8 mouse cellular contexts compared by ENCODE assay signal in the genomic region with DNA sequence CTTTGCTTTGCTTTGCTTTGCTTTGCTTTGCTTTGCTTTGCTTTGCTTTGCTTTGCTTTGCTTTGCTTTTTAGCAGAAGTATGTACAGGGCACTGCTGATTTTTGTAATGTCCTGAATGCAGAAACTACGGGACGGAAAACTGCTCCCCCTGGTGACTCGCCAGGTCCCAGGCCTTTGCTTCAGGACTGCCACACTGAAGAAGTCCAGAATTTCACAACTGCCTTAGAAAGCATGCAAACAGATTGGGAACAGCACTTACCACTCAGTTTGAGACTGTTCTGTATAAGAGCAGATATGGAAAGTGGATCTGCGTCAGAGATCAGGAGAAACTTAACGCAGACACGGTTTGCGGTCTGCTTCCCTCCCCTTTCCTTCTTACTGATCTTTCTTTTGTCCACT.
DNase-seq lines count a peak whose midpoint lies in the region; ATAC-seq and TF ChIP-seq lines count a peak whose summit lies in the region.

No protein-coding gene starts in this region.

- peak overlapping the region; percentile 38 for H3K4me2 ChIP-seq in forebrain, embryonic 12.5 days
- no peak overlapping the region for H3K4me2 ChIP-seq in lung, embryonic 14.5 days

- TF ChIP-seq CTCF in lung, embryonic 14.5 days (IDR thresholded peaks at IDR 0.05; ENCODE audit: low read depth) = peak; percentile 72

- peaks cover 19% of the 10 kb centered on the region; the same call in 1 of the 2 replicates for H3K27me3 ChIP-seq in forebrain, embryonic 12.5 days
- H3K27me3 ChIP-seq in lung, embryonic 14.5 days (ENCODE audit: insufficient read depth, low read length) = no peaks in the 10 kb centered on the region

- WGBS in forebrain, embryonic 12.5 days = 1% methylated on average over 7 of the region's 7 CpGs
- 17% methylated on average over 7 of the region's 7 CpGs for WGBS in lung, embryonic 14.5 days

- H3K4me3 ChIP-seq in brown adipose tissue, adult 24 weeks (ENCODE audit: insufficient read depth, low read depth, low read length) = no peak overlapping the region
- no peak overlapping the region for H3K4me3 ChIP-seq in forebrain, embryonic 12.5 days (replicated peaks)
- H3K4me3 ChIP-seq in lung, embryonic 14.5 days (ENCODE audit: low read depth, low read length) = no peak overlapping the region

- ATAC-seq in forebrain, embryonic 12.5 days (ENCODE audit: low FRiP score) = peak; percentile 36; the same call in 1 of the 2 replicates
- peak; percentile 69 for ATAC-seq in lung, embryonic 14.5 days (ENCODE audit: insufficient read depth)
- ATAC-seq in monocyte, adult 5-6 weeks (replicated peaks; ENCODE audit: insufficient number of reproducible peaks, low FRiP score, low TSS enrichment, poor library complexity, severe bottlenecking) = no peak

- H3K36me3 ChIP-seq in forebrain, embryonic 12.5 days (replicated peaks) = no peaks in the 10 kb centered on the region
- H3K36me3 ChIP-seq in lung, embryonic 14.5 days (ENCODE audit: insufficient read depth) = no peaks in the 10 kb centered on the region; the same call in 1 of the 2 replicates

- 0 out of 2 replicates have a peak overlapping the region, but pooled peaks have one; percentile 44 for H3K9ac ChIP-seq in forebrain, embryonic 12.5 days
- H3K9ac ChIP-seq in lung, embryonic 14.5 days = no peak overlapping the region

- DNase-seq in MN1 (ENCODE audit: low spot score) = peak; percentile 15
- DNase-seq in heart, postnatal 10 days = peak; percentile 85 to 88
- DNase-seq in kidney, postnatal 10 days = peak; percentile 87
- peak; percentile 92 for DNase-seq in lung, embryonic 14.5 days
- peak; percentile 75 for DNase-seq in ovary, postnatal 36 days (ENCODE audit: low spot score)

- H3K4me1 ChIP-seq in brown adipose tissue, adult 24 weeks (ENCODE audit: control insufficient read depth, insufficient read depth, insufficient read length, low read length) = peaks cover 28% of the 10 kb centered on the region
- peaks cover 71% of the 10 kb centered on the region for H3K4me1 ChIP-seq in forebrain, embryonic 12.5 days
- H3K4me1 ChIP-seq in lung, embryonic 14.5 days (ENCODE audit: insufficient read depth) = peaks cover 27% of the 10 kb centered on the region

- peak overlapping the region; percentile 52 for H3K27ac ChIP-seq in brown adipose tissue, adult 24 weeks (replicated peaks; ENCODE audit: low read depth, low read length)
- H3K27ac ChIP-seq in forebrain, embryonic 12.5 days = peak overlapping the region; percentile 95
- peak overlapping the region; percentile 89 for H3K27ac ChIP-seq in lung, embryonic 14.5 days (ENCODE audit: low read depth)

- H3K9me3 ChIP-seq in forebrain, embryonic 12.5 days = no peaks in the 10 kb centered on the region
- H3K9me3 ChIP-seq in lung, embryonic 14.5 days (ENCODE audit: low read depth, low read length) = no peaks in the 10 kb centered on the region

- intact Hi-C loops in heart, postnatal 10 days (cut with DNase I) = loop anchor here (5.0 kb wide), 2 partner anchors 187 to 337 kb away; a partner anchor contains a TSS

Comparison
In these comparisons a context has a peak if more than half of its experiments do, and no peak if none do; other contexts are left out.
1. DNase-seq: peak in every context shown above with its lines; median percentile 92 in lung, embryonic 14.5 days; 87 in kidney, postnatal 10 days; 86 in heart, postnatal 10 days; 75 in ovary, postnatal 36 days; 15 in MN1.